Mouse (Mus musculus) right cerebral cortex, adult 2 months (tissue): ENCODE results near the gene Rad18.
A peak's percentile ranks its signal among the peaks of the same experiment; 100 is the strongest.
"Not testable (repeated sequence)": the region's sequence is repeated elsewhere in the genome, so short reads cannot be mapped to it uniquely, and the experiment has no call there.

Experiments used
- DNase-seq, 2 experiments: peaks; one replicate each; pipeline ENCODE4 v3.0.0; 2021 to 2022; ENCODE audit warnings: low spot score in 2 of 2

The Rad18 gene

DNA sequence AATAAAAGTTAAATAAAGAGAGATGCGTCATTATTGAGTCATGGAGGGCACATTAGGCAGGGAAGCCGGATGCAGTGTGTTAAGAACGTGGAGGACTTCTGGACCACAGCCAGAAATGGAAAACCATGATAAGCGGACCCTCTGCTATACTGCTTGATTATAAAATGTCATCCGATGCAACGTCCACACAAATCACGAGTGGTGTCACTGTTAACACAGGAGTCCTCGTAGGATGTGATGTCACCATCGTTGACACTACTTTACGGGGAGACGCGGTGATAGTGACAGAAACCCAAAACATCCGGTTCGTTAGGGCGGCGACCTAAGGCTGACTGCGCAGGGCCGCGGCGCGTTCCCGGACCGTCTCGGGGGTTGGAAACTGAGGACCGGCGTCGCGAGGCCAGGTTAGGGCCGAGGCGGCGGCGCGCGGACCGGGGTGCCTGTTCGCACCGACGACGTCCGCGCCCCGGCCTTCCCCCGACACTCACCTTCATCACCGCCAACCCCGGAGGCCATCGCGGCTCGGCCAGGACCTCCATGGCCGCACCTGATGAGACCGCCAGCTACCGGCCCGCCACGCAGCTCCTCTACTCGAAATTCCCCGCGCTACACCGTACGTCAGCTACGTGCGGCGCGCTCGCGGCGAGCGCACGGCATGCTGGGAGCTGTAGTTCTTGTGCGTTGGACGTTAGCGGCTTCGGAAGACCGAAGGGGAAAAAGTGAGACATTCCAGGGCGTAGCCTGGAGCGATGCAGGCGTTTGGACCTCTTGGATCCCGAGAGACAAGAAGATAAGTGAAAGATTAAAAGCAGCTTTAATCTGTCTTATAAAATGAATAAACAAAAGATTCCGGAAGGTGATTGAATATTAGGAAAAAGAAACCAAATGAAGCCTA is at the start of gene Rad18:
Gene Rad18, minus strand, starts transcription at position 631 of the 895 bp plus-strand sequence.
- DNase-seq: peak; percentile 87 to 88

DNA sequence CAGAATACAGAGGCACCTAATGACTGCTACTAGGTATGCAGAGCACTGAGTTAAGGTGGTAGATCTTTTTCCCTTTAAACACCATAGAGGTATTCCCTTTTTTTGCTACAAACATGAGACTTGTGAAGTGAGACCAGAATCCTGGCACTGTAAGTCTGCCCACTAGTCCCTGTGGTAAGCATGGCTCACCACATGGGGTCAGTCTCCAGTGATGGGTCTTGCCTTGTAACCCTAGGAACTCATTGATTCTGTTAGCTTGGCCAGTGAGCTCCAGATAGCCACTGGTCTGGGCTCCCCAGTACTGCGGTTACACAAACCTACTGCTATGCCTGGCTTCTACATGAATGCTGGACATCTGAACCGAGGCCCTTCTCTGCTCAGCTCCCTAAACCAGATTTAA is 45.8 kb upstream of the Rad18 start:
- no peak for DNase-seq

DNA sequence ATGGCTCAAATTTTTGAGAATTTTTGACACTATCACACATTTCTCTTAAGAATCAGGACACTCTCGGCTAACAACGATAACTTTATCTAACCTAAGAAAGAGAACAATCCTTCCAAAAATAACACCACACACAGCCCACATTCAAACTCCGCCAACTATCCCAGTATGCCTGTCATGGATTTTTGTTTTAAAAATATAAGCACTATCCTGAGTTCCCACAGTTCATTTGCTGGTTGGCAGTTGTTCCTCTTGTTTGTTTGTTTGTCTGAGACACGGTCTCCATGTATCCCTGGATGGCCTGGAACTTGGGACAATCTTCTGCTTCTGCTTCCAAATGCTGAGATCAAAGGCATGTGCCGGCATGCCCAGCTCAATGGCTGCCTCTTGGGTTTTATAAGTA is 45.3 kb upstream of the Rad18 start:
- no peak for DNase-seq

- DNase-seq: no peak
Observed at GRCm38 (mm10) chr6:112739635-112740034, 43.1 kb upstream of the Rad18 start.

- DNase-seq: no peak
Observed at GRCm38 (mm10) chr6:112738924-112739323, 42.4 kb upstream of the Rad18 start.

GRCm38 (mm10) chr6:112736471-112736870 is 40.0 kb upstream of the Rad18 start:
- DNase-seq: no peak

DNA sequence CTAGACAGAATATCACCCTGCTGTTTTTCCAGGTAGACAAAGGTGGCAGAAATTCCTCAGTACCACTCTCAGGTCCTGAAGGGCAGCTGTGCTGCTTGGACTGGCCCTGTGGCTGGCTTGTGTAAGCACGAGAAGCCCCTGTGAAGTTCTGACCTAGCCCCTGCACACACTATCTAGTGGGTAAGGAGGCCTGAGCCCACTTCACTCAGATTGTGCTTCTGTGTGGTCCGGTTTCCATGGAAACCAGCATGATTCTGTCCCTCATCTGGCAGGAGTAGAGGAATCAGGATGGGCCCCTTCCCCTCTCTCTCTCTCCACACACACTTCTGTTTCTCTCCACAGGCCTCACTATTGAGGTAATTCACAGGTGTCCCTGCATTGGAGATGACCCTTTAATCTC is 38.6 kb upstream of the Rad18 start:
- no peak for DNase-seq

GRCm38 (mm10) chr6:112733942-112734341 is 37.5 kb upstream of the Rad18 start:
- peak in 1 of 2 experiments; percentile 43 for DNase-seq

- DNase-seq: no peak
Observed at GRCm38 (mm10) chr6:112732434-112732833, 35.9 kb upstream of the Rad18 start.

DNA sequence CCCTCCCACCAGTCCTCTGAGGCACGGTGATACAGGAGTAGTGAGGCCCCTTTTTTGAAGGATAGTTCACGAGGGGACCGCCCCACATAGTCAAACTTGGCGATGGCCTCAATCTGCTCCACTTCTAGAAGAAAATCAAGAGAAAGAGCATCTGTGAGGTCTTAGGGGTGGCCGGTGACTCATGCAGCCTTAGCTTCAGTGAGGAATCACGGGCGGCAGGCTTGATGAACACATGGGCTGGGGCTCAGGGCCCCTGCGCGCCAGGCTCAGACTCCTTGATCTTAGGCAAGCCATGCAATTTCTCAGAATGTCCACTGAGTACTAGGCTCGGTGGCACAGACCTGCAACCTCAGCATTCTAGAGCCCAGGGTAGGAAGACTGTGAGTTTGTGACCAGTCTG is 34.9 kb upstream of the Rad18 start:
- no peak for DNase-seq

- DNase-seq: peak; percentile 86
Observed at GRCm38 (mm10) chr6:112728760-112729422, 32.4 kb upstream of the Rad18 start.

DNA sequence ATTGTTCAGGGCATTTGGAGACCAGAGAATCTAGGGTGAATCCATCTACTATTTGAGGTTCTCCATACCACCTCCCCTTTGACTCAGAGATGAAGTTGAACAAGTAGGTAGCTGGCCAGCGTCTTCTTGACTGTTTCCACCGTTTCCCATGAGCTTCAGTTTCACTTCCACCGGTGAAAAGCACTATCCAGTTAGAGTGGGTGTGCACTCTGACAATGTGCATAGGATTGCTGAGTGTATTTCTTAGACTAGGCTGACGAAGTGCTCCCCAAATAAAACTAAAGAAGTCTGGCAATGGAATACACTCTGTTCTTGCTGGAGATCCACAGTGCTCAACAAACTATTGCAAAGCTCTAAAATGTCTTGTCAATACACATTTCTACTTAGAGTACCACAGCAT is 29.0 kb upstream of the Rad18 start:
- DNase-seq: no peak

DNA sequence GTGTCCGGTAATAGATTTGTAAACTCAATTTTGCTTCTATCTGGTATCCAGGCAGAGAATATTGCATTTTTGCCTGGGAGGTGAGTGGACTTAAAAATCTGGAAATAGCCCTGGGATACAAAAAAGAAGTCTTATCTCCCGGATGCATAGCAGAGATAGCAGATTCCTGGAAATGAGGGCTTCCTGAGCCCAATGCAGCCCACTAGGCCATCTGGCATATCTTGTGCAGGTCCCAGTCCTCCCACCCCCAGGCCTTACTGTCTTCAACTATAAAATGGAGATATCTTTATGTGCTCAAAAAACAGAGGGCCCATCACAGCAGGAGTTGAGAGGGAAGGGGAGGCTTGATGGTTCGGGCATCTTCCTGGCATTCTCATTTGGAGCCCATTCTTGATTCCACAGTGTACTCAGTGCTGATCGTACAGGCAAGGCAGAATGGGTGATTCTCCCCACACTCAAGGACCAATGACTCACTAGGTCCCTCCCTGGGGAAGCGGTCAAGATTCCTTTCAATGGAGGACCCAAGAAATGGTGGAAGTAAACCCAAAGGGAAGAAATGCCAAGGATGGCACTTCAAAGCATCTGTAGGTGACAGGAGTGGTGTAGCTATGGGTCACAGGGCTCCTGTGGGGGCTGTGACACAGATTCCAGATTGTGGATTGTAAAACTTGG is 24.1 kb upstream of the Rad18 start:
- DNase-seq: no peak

- DNase-seq: no peak
Observed at GRCm38 (mm10) chr6:112719983-112720382, 23.5 kb upstream of the Rad18 start.

DNA sequence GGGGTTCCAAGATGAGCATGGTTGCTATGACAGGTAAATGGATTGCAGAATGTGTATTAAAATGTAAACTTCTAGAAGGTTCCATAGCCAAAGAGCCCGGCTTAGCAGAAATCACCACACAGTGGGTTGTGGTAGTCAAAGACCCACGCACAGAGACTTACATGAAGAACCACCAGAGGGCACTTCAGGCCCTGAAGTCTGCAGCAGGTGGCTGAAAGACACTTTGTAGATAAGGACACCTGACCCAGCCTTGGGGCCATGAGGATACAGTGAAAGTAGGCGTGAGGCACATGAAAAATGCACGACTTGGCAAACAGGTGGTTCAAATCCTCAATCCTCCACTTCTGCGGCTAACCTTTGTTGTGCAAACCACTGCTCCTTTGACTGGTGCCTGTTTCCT is 20.7 kb upstream of the Rad18 start:
- DNase-seq: peak in 1 of 2 experiments; percentile 48

DNA sequence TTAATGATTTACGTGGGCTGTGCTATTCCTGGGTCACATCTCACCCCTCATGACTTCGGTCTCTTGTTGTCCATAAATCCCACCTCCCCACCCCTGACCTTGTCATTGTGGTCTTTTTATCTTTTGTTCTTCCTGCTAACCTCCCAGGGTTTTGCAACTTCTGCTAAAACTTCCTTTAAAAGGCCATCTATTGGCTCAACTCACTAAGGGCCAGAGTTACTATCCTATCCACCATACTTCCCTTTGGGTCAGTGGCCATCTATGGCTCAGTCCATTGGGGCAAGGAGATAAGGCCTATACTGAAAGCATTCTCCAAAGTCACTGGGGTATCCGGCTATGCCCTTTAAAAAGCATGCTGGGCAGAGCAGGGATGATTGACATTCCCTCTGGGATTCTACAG is 17.5 kb upstream of the Rad18 start:
- no peak for DNase-seq

DNA sequence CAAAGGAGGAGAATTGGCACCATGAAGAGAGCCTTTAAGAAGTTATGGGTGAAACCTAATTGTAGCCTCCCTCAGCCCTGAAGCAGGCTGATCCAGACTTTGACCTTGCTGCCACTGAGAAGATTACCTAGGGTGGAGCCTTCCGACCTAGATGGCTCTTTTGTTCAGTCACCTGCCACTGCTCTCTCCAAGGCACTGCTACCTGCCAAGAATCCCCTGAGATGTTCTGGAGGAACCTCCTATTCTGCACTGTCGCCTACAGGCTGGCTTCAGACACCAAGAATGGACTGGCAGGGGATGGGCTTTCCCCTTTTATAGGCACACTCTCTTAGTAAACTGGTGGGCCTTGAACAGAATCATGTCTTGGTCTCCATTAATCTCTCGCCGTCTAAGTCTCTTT is 5.8 kb upstream of the Rad18 start:
- not testable (repeated sequence) for DNase-seq

DNA sequence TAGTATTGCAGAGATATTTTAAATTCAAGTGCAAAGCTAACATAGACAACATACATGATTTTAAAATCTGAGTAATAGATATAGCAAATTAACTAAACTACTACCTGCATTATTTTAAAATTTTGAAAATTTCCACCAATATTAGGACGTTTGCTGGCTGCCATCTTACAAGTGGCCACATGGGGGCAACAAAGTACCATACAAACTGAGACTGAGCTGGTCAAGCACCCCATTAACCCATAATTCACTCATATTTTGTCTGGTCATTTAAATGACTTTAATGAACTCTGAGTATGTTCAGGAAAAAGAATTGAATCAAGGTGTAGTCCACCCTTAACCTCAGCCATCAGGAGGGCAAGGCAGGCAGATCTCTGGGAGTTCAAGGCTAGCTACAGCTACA is 3.9 kb upstream of the Rad18 start:
- peak; percentile 61 to 70 for DNase-seq

DNA sequence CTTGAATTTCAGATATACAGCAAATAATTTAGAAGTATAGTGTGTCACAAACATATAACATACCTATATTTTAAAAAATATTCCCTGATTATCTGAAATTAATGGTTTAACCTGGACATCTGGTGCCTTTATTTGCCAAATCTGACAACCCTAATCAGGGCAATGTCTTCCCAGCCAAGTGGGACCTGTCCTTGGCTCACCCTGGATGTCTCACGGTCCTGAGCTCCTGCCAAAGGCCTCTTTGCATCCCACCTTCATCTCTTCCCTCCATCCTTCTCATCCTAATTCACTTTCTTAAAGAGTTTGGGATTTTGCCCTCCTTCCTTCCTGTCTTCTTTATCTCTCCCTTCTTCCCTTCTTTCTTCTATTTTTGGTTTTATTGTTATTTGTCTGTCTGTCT is 2.6 kb upstream of the Rad18 start:
- no peak for DNase-seq

DNA sequence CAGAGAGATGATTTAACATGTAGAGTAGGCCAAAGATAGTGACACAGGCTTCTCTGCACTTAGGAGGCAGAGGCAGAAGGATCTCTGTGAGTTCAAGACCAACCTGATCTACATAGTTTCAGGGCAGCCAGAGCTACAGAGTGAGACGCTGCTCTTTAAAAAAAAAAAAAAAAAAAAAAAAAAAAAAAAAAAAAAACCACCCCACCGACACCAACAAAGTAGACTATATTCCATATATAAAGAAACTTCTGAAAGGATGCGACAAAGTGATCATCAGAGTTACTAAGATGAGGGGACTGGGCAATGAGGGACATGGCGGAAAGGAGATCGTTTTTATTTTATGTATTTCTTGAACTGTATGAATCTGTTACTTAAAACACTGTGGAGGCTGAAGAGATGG is 2.0 kb downstream of the Rad18 start:
- DNase-seq: no peak

DNA sequence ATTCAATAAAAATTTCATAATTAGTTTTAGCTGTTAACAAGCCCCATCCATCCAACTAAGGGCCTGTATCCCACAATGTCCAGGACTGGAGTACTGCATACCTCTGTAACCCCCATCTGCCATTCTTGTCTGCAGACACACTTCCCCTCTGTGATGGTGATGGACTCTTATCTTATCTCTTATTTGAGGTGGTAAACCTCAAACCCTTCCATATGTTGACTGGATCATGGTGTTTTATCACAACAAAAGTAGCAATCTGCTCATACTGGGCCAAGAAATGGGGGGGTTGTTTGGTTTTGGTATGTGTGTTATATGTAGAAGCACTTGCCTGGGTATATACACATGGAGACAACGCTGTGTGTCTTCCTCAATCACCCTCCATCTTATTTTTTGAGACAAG is 5.0 kb downstream of the Rad18 start:
- no peak for DNase-seq

DNA sequence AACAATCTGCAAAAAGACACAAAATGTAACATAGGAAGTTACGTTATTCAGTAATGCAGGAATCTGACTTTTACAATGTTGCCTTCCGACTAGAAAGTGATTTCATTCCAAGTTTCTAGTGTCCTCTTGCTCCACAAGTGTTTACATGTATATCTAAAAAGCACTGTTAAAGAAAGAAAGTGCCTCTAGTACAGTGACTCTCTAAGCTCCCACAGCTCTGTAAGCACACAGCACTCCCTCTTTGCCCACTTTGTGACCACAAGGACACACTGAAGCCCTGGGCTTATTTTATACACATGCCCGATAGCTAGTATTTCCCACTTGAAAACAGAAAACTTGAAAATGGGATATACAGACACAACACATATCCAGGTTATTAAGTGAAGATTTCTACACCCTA is 8.5 kb downstream of the Rad18 start:
- DNase-seq: no peak

GRCm38 (mm10) chr6:112686485-112686884 is 10.0 kb downstream of the Rad18 start:
- no peak for DNase-seq
